Mouse (Mus musculus): ENCODE results near the gene Fkbp14.

Fkbp14 gene

GRCm38 (mm10) chr6:54531048-54531481 lies 66.0 kb downstream of the Fkbp14 start:
- CTCF ChIA-PET = interaction anchor here in 1 of 4 experiments (0.7 kb wide), 1 partner anchor 139 kb away, joined by 3 read pairs; no protein-coding TSS in a partner anchor
- POLR2A ChIA-PET = interaction anchor here in 1 of 4 experiments (1.2 kb wide), 1 partner anchor 10 kb away, joined by 3 read pairs; no protein-coding TSS in a partner anchor

- CTCF ChIA-PET = interaction anchor here in 2 of 4 experiments (0.6 to 0.7 kb wide), 2 partner anchors 96 to 258 kb away, joined by 3 read pairs; no protein-coding TSS in a partner anchor
- POLR2A ChIA-PET = interaction anchor here in 2 of 4 experiments (0.6 to 1.1 kb wide), 2 partner anchors 10 to 499 kb away, joined by 3 read pairs; no protein-coding TSS in a partner anchor
Observed at GRCm38 (mm10) chr6:54530182-54530581, 66.9 kb downstream of the Fkbp14 start.

- POLR2A ChIA-PET = no interaction called here
- CTCF ChIA-PET = interaction anchor here in 1 of 4 experiments (1.2 kb wide), 1 partner anchor 137 kb away, joined by 3 read pairs; no protein-coding TSS in a partner anchor
Observed at GRCm38 (mm10) chr6:54528666-54529065, 68.4 kb downstream of the Fkbp14 start.
